Mouse (Mus musculus) midbrain, embryonic 10.5 days (tissue): ENCODE data around the gene Acox1. TPM values are rescaled to one million over a fixed set of nuclear protein-coding genes. Genes with fewer than 3 reads are reported as not detected.

ENCODE experiments used
- DNase-seq: peaks from one replicate; pipeline ENCODE4 v3.0.0-alpha.2; 2017; ENCODE audit warnings: low spot score
- H3K27ac ChIP-seq: fragments of 300-500 bp; sonication (generic); replicated peaks from 2 replicates; pipeline ENCODE4 v1.5.1; 2016; ENCODE audit warnings: mild to moderate bottlenecking
- H3K27me3 ChIP-seq: fragments of 300-500 bp; sonication (generic); 2 replicates; pipeline ENCODE4 v1.6.1; 2016; ENCODE audit warnings: low read depth, mild to moderate bottlenecking; ENCODE audit not compliant: poor library complexity, severe bottlenecking
- H3K36me3 ChIP-seq: fragments of 300-500 bp; sonication (generic); 2 replicates; pipeline ENCODE4 v1.6.1; 2016; ENCODE audit warnings: mild to moderate bottlenecking, moderate library complexity
- H3K4me1 ChIP-seq: fragments of 300-500 bp; sonication (generic); 2 replicates; pipeline ENCODE4 v1.6.1; 2016
- H3K4me3 ChIP-seq: fragments of 300-500 bp; sonication (generic); 2 replicates; pipeline ENCODE4 v1.5.1; 2016; ENCODE audit warnings: mild to moderate bottlenecking, moderate library complexity
- H3K9me3 ChIP-seq: fragments of 300-500 bp; sonication (generic); replicated peaks from 2 replicates; pipeline ENCODE4 v1.6.1; 2016; ENCODE audit warnings: mild to moderate bottlenecking
- WGBS: fragments of 180-500 bp; shearing (Covaris S2); methylation state at CpG from one replicate; pipeline ENCODE4 v1.1.7; 2016; 5-methylcytosine and 5-hydroxymethylcytosine counted together
- polyA plus RNA-seq: library from polyadenylated mRNA; unstranded; fragments of >200 nt; fragmentation: Nextera tagmentation; extraction: Ambion mirVana; gene quantifications from 2 replicates; pipeline ENCODE4 v1.2.1, GENCODE M21; 2016

Gene Acox1
- polyA plus RNA-seq, 1 experiment from 2014 or later, result 21.2 TPM

- Histone ChIP-seq H3K36me3 (peaks cover 54% of the 10 kb centered on the region), H3K27ac (peak overlapping the region; percentile 88), H3K4me1 (peaks cover 45% of the 10 kb centered on the region), H3K27me3 (peaks cover 24% of the 10 kb centered on the region), H3K9me3 (no peaks in the 10 kb centered on the region), H3K4me3 (peak overlapping the region; percentile 67)
- DNase-seq, result no peak
- 86% methylated on average over 15 of the region's 15 CpGs for WGBS
Measured at GRCm38 (mm10) chr11:116131349-116132170, 67.3 kb downstream of the Acox1 start.

DNA sequence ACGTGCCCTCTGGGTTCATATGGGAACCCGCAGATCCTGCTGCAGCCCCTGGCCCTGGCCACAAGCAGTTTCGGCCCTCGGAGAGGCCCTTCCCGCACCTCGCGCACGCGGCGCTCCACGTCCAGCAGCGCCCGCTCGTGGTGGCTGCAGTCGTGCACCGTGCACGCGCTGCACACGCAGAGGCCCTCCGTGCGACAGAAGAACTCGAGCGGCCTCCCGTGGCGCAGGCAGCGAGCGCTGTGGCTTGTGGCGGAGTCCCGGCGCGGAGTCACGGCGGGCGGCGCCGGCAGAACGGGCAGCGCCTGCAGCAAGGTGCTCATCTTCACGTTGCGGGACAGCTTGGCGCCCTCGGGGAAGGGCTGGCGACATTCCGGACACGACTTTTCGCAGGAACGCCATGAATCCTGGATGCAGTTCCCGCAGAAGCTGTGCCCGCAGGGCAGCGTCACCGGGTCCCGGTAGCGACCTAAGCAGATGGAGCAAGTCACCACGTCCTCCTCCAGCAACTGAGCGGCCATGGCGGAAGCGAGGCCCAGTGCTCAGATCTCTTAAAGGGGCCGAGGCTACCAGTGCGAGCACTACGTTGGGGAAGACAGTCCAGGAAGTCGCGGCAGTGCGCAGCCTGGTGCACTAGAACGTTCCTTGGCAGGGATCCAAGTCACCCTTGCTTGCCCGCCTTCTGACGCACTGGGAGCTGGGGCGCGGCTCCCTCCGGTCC is 68.2 kb downstream of the Acox1 start, which contains the start of gene Trim65:
TSS of gene Trim65 (minus strand) at position 641 of the 718 bp plus-strand sequence.
- 3% methylated on average over 69 of the region's 69 CpGs for WGBS
- Histone ChIP-seq H3K4me3 (peak within 1 kb of the TSS; percentile 67), H3K4me1 (peaks cover 45% of the 10 kb centered on the region), H3K27ac (peak within 1 kb of the TSS; percentile 88), H3K9me3 (no peaks in the 10 kb centered on the region), H3K36me3 (peaks cover 53% of the 10 kb centered on the region), H3K27me3 (peaks cover 24% of the 10 kb centered on the region)
- peak; percentile 86 for DNase-seq

DNA sequence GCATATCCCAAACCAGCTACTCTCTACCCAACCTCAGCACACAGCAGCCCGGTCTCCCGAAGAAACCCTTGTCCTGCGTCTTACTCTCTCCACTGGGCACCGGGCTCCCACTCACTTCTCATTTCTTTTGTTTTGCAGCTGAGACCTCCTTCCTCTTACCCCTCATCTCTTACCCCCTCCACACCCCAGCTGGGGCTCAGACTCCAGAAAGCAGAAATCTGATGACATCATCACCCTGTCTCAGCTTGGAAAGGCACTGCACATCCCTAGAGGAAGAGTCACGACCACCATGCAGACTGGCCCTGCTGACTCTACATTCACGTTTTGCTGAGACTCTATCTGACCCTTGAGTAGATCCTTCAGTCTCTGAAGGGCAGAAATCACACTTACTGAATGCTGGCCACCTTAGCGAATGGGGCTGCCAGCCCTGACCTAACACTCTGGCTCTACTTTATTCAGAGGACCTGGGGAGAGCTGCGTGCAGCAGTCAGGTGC is 68.8 kb downstream of the Acox1 start:
- WGBS, result 48% methylated on average over 8 of the region's 8 CpGs
- peaks cover 51% of the 10 kb centered on the region for H3K36me3 ChIP-seq
- no peak for DNase-seq

GRCm38 (mm10) chr11:116129091-116129790 is 69.6 kb downstream of the Acox1 start:
- Histone ChIP-seq H3K27me3 (peaks cover 24% of the 10 kb centered on the region), H3K4me1 (peaks cover 45% of the 10 kb centered on the region), H3K4me3 (peak overlapping the region; percentile 67; the same call in 1 of the 2 replicates), H3K9me3 (no peaks in the 10 kb centered on the region), H3K27ac (peak overlapping the region; percentile 88), H3K36me3 (peaks cover 43% of the 10 kb centered on the region)
- WGBS, result 83% methylated on average over 9 of the region's 9 CpGs
- DNase-seq, result no peak

More for the DNA sequence above, 68.8 kb downstream of the Acox1 start:
- Histone ChIP-seq H3K4me1 (peaks cover 45% of the 10 kb centered on the region), H3K27ac (peak overlapping the region; percentile 88), H3K9me3 (no peaks in the 10 kb centered on the region), H3K4me3 (peak overlapping the region; percentile 67), H3K27me3 (peaks cover 24% of the 10 kb centered on the region)

DNA sequence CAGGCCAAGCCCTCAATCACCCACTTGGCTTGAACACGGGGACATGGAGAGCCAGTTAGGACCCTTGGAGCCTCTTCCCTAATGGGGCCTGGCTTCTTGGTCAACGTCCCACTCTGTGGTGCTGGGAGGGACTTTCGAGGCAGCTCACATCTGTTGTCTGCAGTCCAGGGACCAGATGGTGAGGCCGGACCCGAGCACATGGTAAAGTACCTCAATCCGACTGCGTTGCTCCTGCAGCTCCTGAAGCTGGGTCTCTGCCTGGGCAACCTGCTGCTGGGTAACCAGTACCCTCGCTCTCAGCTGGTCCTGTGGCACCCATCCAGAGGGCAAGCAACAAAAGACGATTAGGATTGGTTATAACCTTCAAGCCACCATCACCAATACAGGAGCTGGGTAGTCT is 70.9 kb downstream of the Acox1 start:
- Histone ChIP-seq H3K4me3 (peak overlapping the region; percentile 36; the same call in 1 of the 2 replicates), H3K4me1 (peaks cover 45% of the 10 kb centered on the region), H3K9me3 (no peaks in the 10 kb centered on the region), H3K27ac (peak overlapping the region; percentile 71), H3K36me3 (peaks cover 31% of the 10 kb centered on the region), H3K27me3 (peaks cover 24% of the 10 kb centered on the region)
- 77% methylated on average over 9 of the region's 9 CpGs for WGBS
- no peak for DNase-seq

GRCm38 (mm10) chr11:116127156-116127980 is 71.5 kb downstream of the Acox1 start, which contains the start of gene Trim47:
Gene Trim47 (minus strand): TSS chr11:116127210.
- H3K27ac ChIP-seq, result peak within 1 kb of the TSS; percentile 71
- peaks cover 24% of the 10 kb centered on the region for H3K36me3 ChIP-seq
- peaks cover 45% of the 10 kb centered on the region for H3K4me1 ChIP-seq
- H3K4me3 ChIP-seq, result peak within 1 kb of the TSS; percentile 36
- H3K9me3 ChIP-seq, result no peaks in the 10 kb centered on the region
- DNase-seq, result peak; percentile 68
- peaks cover 24% of the 10 kb centered on the region for H3K27me3 ChIP-seq
- 26% methylated on average over 23 of the region's 23 CpGs for WGBS

DNA sequence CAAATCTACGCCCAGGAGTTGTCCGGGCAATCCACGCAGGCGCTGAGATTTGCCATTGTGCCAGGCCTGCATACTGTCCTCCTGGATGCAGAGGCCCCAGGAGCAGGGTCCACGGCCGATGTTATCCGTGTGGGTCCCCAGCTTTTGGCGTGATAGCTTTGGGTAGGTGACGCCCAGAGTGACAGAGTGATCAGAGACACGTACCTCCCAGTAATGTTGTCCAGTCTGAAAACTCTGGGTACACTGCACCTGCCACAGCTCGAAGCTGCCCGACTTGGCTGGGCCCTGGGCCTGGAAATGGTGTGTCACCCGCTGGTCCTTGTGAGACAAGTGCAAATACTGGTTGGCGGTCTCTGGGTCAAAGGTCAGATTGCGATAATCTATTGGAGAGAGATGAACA is 72.6 kb downstream of the Acox1 start:
- Histone ChIP-seq H3K36me3 (peaks cover 13% of the 10 kb centered on the region), H3K27me3 (peaks cover 19% of the 10 kb centered on the region)
- WGBS, result 92% methylated on average over 15 of the region's 15 CpGs

More for the DNA sequence above, 72.6 kb downstream of the Acox1 start:
- H3K4me3 ChIP-seq, result no peak overlapping the region
- H3K27ac ChIP-seq, result no peak overlapping the region
- no peak for DNase-seq
- H3K9me3 ChIP-seq, result no peaks in the 10 kb centered on the region
- H3K4me1 ChIP-seq, result peaks cover 40% of the 10 kb centered on the region

Other genes with a start within 250 kb of the Acox1 start
- 0.63 and 0.67 TPM in 2 replicates for gene Itgb4, start 224.3 kb downstream of the Acox1 start, polyA plus RNA-seq
- 161 and 210 TPM in 2 replicates for gene Galk1, start 186.3 kb downstream of the Acox1 start, polyA plus RNA-seq
- gene H3f3b, start 171.1 kb downstream of the Acox1 start, polyA plus RNA-seq, result 1,512 and 1,693 TPM in 2 replicates
- gene Unk, start 168.7 kb downstream of the Acox1 start, polyA plus RNA-seq, result 46.4 and 52.2 TPM in 2 replicates
- gene Unc13d, start 121.1 kb downstream of the Acox1 start, polyA plus RNA-seq, result 2.5 and 3.1 TPM in 2 replicates
- gene Wbp2, start 112.0 kb downstream of the Acox1 start, polyA plus RNA-seq, result 91.8 and 109 TPM in 2 replicates
- gene Trim47, start 71.8 kb downstream of the Acox1 start, polyA plus RNA-seq, result 2.7 TPM in 2 replicates
- gene Trim65, start 67.9 kb downstream of the Acox1 start, polyA plus RNA-seq, result 1.4 and 1.8 TPM in 2 replicates
- gene Mrpl38, start 60.2 kb downstream of the Acox1 start, polyA plus RNA-seq, result 113 TPM in 2 replicates
- gene Fbf1, start 30.9 kb downstream of the Acox1 start, polyA plus RNA-seq, result 58.9 and 71.0 TPM in 2 replicates
- gene Ten1, start 190 bp downstream of the Acox1 start, polyA plus RNA-seq, result 57.2 and 60.8 TPM in 2 replicates
- 0.32 and 0.57 TPM in 2 replicates for gene Evpl, start 39.0 kb upstream of the Acox1 start, polyA plus RNA-seq
- gene Srp68, start 75.2 kb upstream of the Acox1 start, polyA plus RNA-seq, result 96.1 and 106 TPM in 2 replicates
- 0.09 and 0.12 TPM in 2 replicates for gene Galr2, start 81.9 kb upstream of the Acox1 start, polyA plus RNA-seq
- 57.6 and 71.6 TPM in 2 replicates for gene Exoc7, start 108.2 kb upstream of the Acox1 start, polyA plus RNA-seq
- 7.1 and 8.4 TPM in 2 replicates for gene Foxj1, start 136.4 kb upstream of the Acox1 start, polyA plus RNA-seq
- gene Rnf157, start 214.0 kb upstream of the Acox1 start, polyA plus RNA-seq, result 5.3 and 10.1 TPM in 2 replicates
- gene Ubald2, start 235.0 kb upstream of the Acox1 start, polyA plus RNA-seq, result 37.5 and 40.9 TPM in 2 replicates